Mouse (Mus musculus) liver, embryonic 12.5 days (tissue): ENCODE measurements around the gene Mier2. TPM values are rescaled to one million over a fixed set of nuclear protein-coding genes. Genes with fewer than 3 reads are reported as not detected.

Experiments
- ATAC-seq: fragments of 200-750 bp; cut with Nextera tagmentation; 2 replicates; pipeline ENCODE4 v1.8.0; 2017; ENCODE audit warnings: moderate number of reproducible peaks, mild to moderate bottlenecking, moderate library complexity
- H3K27ac ChIP-seq: fragments of 300-500 bp; sonication (generic); 2 replicates; pipeline ENCODE4 v1.5.1; 2016; ENCODE audit warnings: mild to moderate bottlenecking
- H3K27me3 ChIP-seq: fragments of 300-500 bp; sonication (generic); replicated peaks from 2 replicates; pipeline ENCODE4 v1.6.1; 2016; ENCODE audit warnings: mild to moderate bottlenecking, moderate library complexity
- H3K36me3 ChIP-seq: fragments of 300-500 bp; sonication (generic); 2 replicates; pipeline ENCODE4 v1.6.1; 2016; ENCODE audit warnings: mild to moderate bottlenecking, moderate library complexity
- H3K4me1 ChIP-seq: fragments of 300-500 bp; sonication (generic); 2 replicates; pipeline ENCODE4 v1.6.1; 2016
- H3K4me2 ChIP-seq: fragments of 300-500 bp; sonication (generic); 2 replicates; pipeline ENCODE4 v1.6.1; 2016; ENCODE audit warnings: mild to moderate bottlenecking, moderate library complexity
- H3K4me3 ChIP-seq: fragments of 300-500 bp; sonication (generic); 2 replicates; pipeline ENCODE4 v1.5.1; 2016; ENCODE audit warnings: mild to moderate bottlenecking, moderate library complexity
- H3K9ac ChIP-seq: fragments of 300-500 bp; sonication (generic); 2 replicates; pipeline ENCODE4 v1.6.1; 2016; ENCODE audit warnings: mild to moderate bottlenecking, moderate library complexity
- H3K9me3 ChIP-seq: fragments of 300-500 bp; sonication (generic); replicated peaks from 2 replicates; pipeline ENCODE4 v1.6.1; 2016; ENCODE audit warnings: mild to moderate bottlenecking, moderate library complexity
- WGBS: fragments of 180-500 bp; shearing (Covaris S2); methylation state at CpG from one replicate; pipeline ENCODE4 v1.1.7; 2016; ENCODE audit not compliant: insufficient replicate concordance; 5-methylcytosine and 5-hydroxymethylcytosine counted together
- polyA plus RNA-seq: library from polyadenylated mRNA; unstranded; fragments of >200 nt; fragmentation: Nextera tagmentation; extraction: Ambion mirVana; gene quantifications from 2 replicates; pipeline ENCODE4 v1.2.1, GENCODE M21; 2016

Gene Mier2
- polyA plus RNA-seq = 20.1 and 20.5 TPM in 2 replicates

DNA sequence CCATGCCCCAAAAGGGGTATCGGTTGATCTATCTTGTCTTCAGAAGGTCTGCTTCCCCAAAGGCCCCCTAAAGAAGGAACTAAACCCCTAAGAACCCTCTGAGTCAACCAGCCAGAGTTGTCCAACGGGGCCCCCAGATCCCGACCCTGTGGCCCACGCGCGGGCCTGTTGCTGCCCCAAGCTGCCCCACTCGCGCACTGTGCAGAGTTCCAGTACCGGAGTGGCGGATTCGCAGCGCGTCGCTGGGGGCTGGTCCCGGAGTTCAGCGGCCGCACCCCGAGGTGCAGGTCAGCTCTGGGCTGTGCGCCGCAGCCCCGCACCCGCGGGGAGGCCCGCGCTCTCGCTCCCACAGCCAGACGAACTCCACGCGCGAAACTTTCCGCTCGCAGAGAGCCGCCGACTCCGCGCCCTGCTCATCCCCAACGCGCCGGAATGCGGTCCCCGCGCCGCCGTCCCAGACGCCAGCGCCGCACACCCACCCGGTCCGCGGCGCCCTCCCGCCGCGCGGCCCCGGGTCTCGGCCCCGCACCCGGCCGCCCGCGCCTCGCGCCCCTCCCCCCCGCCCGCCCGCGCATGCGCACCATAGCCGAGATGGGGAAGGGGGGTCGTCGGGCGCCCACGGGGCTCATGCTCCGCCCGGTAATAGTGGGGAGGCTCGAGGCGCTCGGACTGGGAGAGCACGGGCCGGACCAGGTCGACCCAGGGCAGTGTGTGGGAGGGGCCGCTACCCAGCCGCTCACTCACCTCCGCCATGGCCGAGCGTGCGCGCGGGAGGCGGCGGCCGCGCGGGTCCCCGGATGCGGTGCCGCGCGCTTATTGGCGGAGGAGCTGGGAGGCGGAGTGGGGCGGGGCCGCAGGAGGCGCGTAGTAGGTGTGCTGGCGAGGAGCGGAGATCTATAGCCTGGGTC, at the start of gene Mier2:
Gene Mier2 (minus strand): TSS at position 870 of the 908 bp plus-strand sequence.
- Histone ChIP-seq H3K36me3 (peaks cover 12% of the 10 kb centered on the region), H3K4me1 (peaks cover 33% of the 10 kb centered on the region), H3K27me3 (peaks cover 13% of the 10 kb centered on the region), H3K9me3 (no peaks in the 10 kb centered on the region), H3K4me2 (peak within 1 kb of the TSS; percentile 89), H3K9ac (peak within 1 kb of the TSS; percentile 80), H3K27ac (peak within 1 kb of the TSS; percentile 60), H3K4me3 (peak within 1 kb of the TSS; percentile 79)
- peak; percentile 75 for ATAC-seq
- WGBS = under 1% methylated on average over 101 of the region's 108 CpGs

DNA sequence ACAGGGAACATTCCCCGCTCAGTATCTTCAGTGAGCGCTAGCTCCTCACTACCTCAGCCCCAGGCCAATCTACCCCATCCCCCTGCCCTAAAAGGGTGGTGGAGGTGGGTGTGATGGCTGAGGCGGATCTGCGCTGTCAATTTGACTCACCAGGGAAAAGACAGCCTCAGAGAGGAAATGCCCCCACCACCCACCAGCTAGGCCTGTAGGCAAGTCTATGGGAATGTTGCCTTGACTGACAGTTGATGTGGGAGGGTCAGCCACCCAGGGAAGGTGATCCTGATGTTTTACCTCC, 42.9 kb upstream of the Mier2 start:
- Histone ChIP-seq H3K36me3 (no peaks in the 10 kb centered on the region), H3K9me3 (no peaks in the 10 kb centered on the region), H3K4me2 (no peak overlapping the region), H3K27ac (no peak overlapping the region), H3K4me3 (no peak overlapping the region), H3K9ac (no peak overlapping the region), H3K4me1 (peaks cover 8% of the 10 kb centered on the region; the same call in 1 of the 2 replicates), H3K27me3 (peaks cover 20% of the 10 kb centered on the region; the same call in 1 of the 2 replicates)
- WGBS = 56% methylated on average over 4 of the region's 4 CpGs
- ATAC-seq = no peak

DNA sequence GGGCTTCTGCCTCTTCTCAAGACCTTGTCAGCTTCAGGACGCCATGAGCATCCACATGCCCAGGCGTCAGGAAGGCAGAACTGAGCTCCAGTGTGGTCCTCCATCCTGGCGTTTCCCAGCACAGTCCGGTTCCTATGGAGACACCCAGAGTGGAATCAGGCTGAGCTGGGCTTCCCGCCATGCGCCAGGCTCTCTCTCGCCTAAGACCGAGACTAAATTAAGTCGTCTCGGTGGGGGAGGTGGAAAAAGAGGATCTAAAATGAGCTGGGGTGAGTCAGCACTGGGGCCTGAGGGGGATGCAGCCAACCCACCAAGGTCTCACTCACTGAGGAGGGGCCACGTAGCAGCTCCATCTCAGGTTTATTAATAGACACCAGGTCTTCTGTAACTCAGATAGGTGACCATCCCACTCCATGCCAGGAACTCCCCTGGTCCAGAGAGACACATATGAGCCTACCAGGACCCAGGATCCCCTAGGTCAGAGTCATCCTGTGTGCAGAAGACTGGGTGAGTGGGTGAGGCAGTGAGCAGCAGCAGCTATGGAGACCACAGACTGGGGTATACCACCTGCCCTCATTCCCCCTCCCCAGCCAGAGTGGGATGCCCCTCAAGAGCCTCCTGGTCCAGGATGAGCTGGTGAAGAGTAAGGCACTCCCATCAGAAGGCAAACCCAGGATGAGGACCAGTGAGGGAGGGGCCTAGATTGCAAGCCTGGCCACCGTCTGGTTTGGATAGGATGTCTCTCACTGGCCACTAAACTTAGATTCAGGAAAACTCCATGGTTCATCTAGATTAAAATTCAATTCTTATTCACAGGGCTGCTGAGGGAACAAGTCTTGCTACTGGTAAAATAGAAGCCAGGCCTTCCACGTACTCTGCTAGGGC, 42.3 kb upstream of the Mier2 start:
- no peak; the same call in 1 of the 2 replicates for ATAC-seq

DNA sequence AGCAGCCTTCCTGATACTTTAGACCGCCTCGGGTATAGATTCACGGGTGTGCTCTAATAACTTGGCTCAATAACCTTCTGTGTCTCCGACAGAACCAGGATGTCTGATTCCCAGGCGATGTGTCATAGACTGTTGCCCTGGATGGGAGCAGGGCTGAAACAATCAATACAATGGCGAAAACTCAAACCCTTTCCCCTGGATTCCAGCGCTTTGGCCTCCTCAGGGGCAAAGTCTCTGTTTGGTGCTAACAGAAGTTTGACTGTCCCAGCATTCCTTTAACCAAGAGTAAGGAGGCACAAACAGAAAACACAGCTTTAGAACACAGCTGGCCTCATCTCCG, 40.6 kb upstream of the Mier2 start:
- Histone ChIP-seq H3K27ac (no peak overlapping the region), H3K9ac (no peak overlapping the region), H3K4me3 (no peak overlapping the region), H3K36me3 (no peaks in the 10 kb centered on the region), H3K4me2 (no peak overlapping the region), H3K27me3 (peaks cover 29% of the 10 kb centered on the region; the same call in 1 of the 2 replicates), H3K4me1 (peaks cover 8% of the 10 kb centered on the region; the same call in 1 of the 2 replicates), H3K9me3 (no peaks in the 10 kb centered on the region)
- no peak for ATAC-seq
- 41% methylated on average over 8 of the region's 8 CpGs for WGBS

More for the DNA sequence above, 42.3 kb upstream of the Mier2 start:
- Histone ChIP-seq H3K4me1 (peaks cover 8% of the 10 kb centered on the region; the same call in 1 of the 2 replicates), H3K4me2 (no peak overlapping the region), H3K27me3 (peaks cover 22% of the 10 kb centered on the region; the same call in 1 of the 2 replicates), H3K27ac (no peak overlapping the region), H3K36me3 (no peaks in the 10 kb centered on the region), H3K9ac (no peak overlapping the region), H3K9me3 (no peaks in the 10 kb centered on the region), H3K4me3 (no peak overlapping the region)
- 21% methylated on average over 13 of the region's 13 CpGs for whole genome bisulfite sequencing

DNA sequence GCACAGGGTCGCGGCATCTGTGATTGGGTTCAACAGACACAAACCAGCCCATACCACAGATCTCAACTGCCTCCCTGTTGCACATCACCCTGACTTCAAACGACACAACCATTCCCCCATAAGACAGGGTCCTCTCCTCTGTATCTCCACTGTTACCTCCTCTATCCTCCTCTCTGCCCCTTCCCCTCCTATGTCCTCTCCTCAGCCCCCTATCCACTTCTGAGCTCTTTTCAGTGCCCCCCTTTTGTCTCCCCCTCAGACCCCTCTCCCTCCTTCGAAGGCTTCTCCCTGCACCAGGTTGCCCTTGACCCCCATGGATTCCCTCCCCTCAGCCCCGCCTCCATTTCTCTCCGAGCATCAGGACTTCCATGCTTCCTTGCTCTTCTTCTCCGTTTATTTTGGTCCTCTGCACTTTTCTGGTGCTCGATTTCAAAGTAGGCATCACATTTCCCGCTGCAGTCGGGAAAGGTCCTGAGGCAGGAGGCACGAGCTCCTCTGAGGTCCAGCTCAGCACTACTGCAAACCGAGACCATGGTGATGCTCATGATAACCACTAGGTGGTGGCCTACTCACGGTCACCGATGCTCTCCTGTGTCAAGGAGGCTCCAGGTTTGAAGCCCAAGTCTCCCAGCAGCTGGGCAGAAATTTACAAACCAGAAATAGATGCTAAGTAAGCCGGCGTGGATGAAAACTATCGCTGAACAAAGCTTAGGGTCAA, 40.0 kb upstream of the Mier2 start:
- Histone ChIP-seq H3K4me3 (no peak overlapping the region), H3K36me3 (no peaks in the 10 kb centered on the region), H3K27me3 (peaks cover 29% of the 10 kb centered on the region; the same call in 1 of the 2 replicates), H3K4me2 (no peak overlapping the region), H3K27ac (no peak overlapping the region), H3K4me1 (peaks cover 8% of the 10 kb centered on the region; the same call in 1 of the 2 replicates), H3K9ac (no peak overlapping the region), H3K9me3 (no peaks in the 10 kb centered on the region)
- peak; percentile 57; the same call in 1 of the 2 replicates for ATAC-seq
- 16% methylated on average over 17 of the region's 17 CpGs for WGBS

DNA sequence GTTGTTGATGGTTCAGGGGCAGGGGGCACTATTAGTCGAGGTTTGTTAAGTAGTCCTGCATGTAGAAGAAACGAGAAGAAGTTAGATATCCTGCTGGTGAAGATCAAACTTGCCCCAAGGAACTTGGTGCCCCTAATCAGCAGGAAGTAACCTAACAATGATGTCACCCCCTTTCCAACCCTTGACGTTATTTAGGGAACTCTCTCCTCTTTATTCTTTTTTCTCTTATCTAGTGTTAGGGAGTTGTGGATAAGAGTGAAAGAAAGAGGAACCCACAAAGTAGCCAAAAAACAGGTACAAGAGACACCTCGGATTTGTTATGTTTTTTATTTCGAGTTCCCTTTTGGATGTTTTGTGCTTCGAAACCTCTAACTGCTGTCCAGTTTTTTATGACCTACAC, 39.1 kb upstream of the Mier2 start:
- peaks cover 29% of the 10 kb centered on the region; the same call in 1 of the 2 replicates for H3K27me3 ChIP-seq
- H3K9me3 ChIP-seq = no peaks in the 10 kb centered on the region
- H3K36me3 ChIP-seq = no peaks in the 10 kb centered on the region
- no peak overlapping the region for H3K27ac ChIP-seq
- peaks cover 8% of the 10 kb centered on the region; the same call in 1 of the 2 replicates for H3K4me1 ChIP-seq
- ATAC-seq = no peak
- H3K4me2 ChIP-seq = no peak overlapping the region
- H3K4me3 ChIP-seq = no peak overlapping the region
- whole genome bisulfite sequencing = 29% methylated on average over 6 of the region's 6 CpGs
- no peak overlapping the region for H3K9ac ChIP-seq

DNA sequence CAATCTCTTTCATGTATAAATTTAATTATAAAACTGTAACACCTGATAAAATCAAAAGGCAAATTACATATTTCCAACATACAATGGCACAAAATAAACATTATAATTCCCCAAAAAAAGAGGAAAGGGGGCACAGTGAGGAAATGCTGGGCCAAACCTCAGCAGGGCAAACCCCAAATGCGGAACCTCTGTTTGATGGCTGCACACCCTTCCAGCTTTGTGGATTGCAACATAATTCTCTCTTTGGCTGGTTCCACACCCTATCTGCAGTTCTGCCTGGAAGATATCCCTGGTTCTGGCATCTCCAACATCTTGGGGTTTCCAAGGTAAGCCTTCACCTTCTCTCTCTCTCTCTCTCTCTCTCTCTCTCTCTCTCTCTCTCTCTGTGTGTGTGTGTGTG, 35.7 kb upstream of the Mier2 start:
- H3K4me3 ChIP-seq = no peak overlapping the region
- 70% methylated on average over 1 of the region's 1 CpGs for WGBS
- H3K36me3 ChIP-seq = no peaks in the 10 kb centered on the region
- peaks cover 20% of the 10 kb centered on the region; the same call in 1 of the 2 replicates for H3K27me3 ChIP-seq
- H3K4me2 ChIP-seq = no peak overlapping the region
- H3K4me1 ChIP-seq = peaks cover 5% of the 10 kb centered on the region; the same call in 1 of the 2 replicates
- no peak overlapping the region for H3K9ac ChIP-seq
- no peak overlapping the region for H3K27ac ChIP-seq
- no peaks in the 10 kb centered on the region for H3K9me3 ChIP-seq
- no peak for ATAC-seq

DNA sequence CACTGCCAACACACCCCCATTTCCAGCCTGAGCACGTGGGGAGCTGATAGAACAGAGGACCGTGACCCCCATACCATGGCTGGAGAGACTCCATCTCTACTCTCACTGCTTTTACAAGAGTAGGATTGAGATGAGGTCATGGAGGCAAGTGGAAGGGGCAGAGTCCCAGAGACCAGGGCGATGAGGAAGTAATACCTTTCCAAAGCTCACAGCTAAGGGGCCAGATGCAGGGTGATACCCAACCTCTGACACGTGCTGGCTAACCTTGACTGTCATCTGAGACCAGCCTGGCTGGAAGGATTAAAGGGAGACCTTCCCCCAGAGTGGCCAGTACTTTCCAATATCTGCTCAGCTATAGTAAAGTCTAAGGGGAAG, 32.7 kb upstream of the Mier2 start:
- Histone ChIP-seq H3K9ac (no peak overlapping the region), H3K4me2 (no peak overlapping the region), H3K36me3 (no peaks in the 10 kb centered on the region), H3K9me3 (no peaks in the 10 kb centered on the region), H3K27me3 (0 out of 2 replicates have a peak, but pooled peaks cover 9% of the 10 kb centered on the region), H3K4me1 (no peaks in the 10 kb centered on the region), H3K27ac (no peak overlapping the region), H3K4me3 (no peak overlapping the region)
- 39% methylated on average over 4 of the region's 4 CpGs for WGBS
- ATAC-seq = no peak

DNA sequence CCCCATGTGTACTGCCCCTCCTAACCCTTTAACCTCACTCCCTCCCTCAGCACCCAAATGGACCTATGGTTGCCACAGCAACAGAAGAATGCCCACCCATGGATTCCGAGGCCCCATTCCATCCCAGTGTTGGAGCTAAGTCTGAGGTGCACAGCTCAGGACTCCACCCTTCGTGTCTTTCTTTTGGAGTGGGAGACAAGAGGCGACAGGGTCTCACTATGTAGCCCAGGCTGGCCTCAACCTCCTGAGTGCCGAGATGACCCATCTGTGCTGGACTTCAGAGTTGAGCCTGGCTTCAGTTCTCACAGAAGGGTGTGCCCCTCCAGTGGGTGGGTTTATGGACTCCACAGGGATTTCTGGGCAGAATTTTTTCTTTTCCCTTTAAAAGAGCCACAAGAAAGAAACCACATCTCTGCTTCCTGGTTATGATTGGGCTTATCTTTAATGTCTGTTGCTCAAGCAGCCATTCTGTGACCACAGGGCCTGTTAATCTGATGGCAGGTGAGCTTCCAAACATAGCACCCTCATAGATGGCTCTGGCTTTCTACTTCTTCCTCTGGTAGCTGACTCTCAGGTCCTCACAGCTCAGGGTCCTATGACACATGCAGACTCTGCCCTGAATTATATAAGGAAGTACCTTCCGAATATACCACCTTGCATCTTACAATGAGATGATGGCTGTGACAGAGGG, 32.2 kb upstream of the Mier2 start, which contains the start of gene Theg:
Gene Theg (minus strand): TSS at position 271 of the 691 bp plus-strand sequence.
- Histone ChIP-seq H3K9ac (no peak within 1 kb of the TSS), H3K27ac (no peak within 1 kb of the TSS), H3K4me2 (no peak within 1 kb of the TSS), H3K36me3 (no peaks in the 10 kb centered on the region), H3K9me3 (no peaks in the 10 kb centered on the region), H3K4me3 (no peak within 1 kb of the TSS), H3K4me1 (no peaks in the 10 kb centered on the region), H3K27me3 (0 out of 2 replicates have a peak, but pooled peaks cover 6% of the 10 kb centered on the region)
- WGBS = 58% methylated on average over 5 of the region's 5 CpGs
- ATAC-seq = no peak

DNA sequence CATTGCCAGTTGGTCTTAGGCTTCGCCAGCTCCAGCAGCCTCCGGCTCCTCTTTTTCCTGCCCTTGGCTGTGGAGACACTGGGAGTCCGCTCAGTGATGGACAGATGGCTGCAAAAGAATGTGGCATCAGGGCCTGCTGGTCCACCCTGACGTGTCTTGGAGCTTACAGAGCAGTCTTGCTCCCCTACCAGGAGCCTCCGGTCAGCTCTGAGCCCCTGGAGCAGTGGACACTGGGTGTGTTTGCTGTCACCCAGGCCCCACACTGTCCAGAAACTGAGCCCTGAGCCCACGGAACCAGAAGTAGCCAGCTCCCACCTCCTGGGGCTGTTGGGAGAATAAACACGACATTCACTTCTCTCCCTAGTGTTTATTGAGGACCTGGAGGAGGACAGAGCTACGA, 31.2 kb upstream of the Mier2 start:
- no peaks in the 10 kb centered on the region for H3K36me3 ChIP-seq
- no peaks in the 10 kb centered on the region for H3K9me3 ChIP-seq
- no peak for ATAC-seq
- WGBS = 60% methylated on average over 8 of the region's 8 CpGs
- no peak overlapping the region for H3K4me2 ChIP-seq
- H3K27ac ChIP-seq = no peak overlapping the region
- no peak overlapping the region for H3K4me3 ChIP-seq
- no peaks in the 10 kb centered on the region for H3K27me3 ChIP-seq
- no peaks in the 10 kb centered on the region for H3K4me1 ChIP-seq
- H3K9ac ChIP-seq = no peak overlapping the region

DNA sequence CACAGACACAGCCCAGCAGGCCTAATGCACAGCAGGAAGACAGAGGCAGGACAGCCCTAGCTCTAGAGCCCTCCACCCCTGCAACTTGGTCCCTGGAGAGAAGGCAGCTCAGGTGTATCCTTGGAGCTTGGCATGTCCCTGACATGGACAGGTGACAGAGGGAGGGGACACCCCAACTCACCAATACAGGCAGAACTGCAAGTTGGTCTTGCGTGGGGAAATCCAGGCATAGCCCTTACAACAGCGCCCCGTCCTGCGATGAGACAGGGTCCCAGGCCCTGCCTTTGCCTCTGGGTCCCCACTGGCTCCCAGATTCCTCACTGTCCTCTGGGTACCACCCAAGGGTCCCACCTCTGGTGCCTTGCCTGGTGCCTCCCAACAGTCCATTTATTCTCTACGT, 30.7 kb upstream of the Mier2 start:
- no peaks in the 10 kb centered on the region for H3K27me3 ChIP-seq
- H3K4me3 ChIP-seq = no peak overlapping the region
- H3K4me2 ChIP-seq = no peak overlapping the region
- H3K4me1 ChIP-seq = no peaks in the 10 kb centered on the region
- no peak for ATAC-seq
- H3K27ac ChIP-seq = no peak overlapping the region
- H3K9ac ChIP-seq = no peak overlapping the region
- no peaks in the 10 kb centered on the region for H3K9me3 ChIP-seq
- WGBS = 74% methylated on average over 5 of the region's 5 CpGs
- no peaks in the 10 kb centered on the region for H3K36me3 ChIP-seq
